Mouse (Mus musculus): ENCODE data around the gene Cldn19. TPM values are rescaled to one million over a fixed set of nuclear protein-coding genes. Genes with fewer than 3 reads are reported as not detected.

The Cldn19 gene
- polyA plus RNA-seq, 1 experiment from 2014 or later = 12.8 TPM

DNA sequence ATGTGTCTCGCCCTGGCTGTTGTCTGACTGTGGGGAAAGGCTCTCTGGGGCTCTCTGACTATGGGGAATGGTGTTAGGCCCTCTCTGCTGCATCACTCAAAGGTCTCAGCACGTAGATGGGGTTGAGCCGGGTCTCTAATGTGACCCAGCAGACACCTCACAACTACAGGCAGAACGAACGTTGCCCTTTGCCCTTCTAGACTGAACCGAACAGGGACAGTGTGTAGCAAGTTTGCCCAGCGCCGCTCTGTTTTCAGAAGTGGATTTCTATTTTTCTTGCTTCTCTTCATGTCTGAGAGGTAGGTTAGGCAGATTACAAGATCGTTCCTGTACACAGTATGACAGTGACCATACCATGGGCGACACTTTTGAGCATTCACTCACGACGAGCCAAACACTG lies 12.6 kb upstream of the Cldn19 start:
- H3K36me3 ChIP-seq (ENCODE audit: control insufficient read depth, insufficient read depth) = peaks cover 31% of the 10 kb centered on the region
- no peaks in the 10 kb centered on the region for H3K27me3 ChIP-seq (replicated peaks; ENCODE audit: control insufficient read depth, insufficient read depth, low read length)
- TF ChIP-seq CTCF (IDR thresholded peaks at IDR 0.05; ENCODE audit: low read depth) = no peak
- ATAC-seq = no peak
- no peaks in the 10 kb centered on the region for H3K9me3 ChIP-seq (ENCODE audit: control insufficient read depth)
- H3K9ac ChIP-seq (ENCODE audit: low read depth, low read length) = no peak overlapping the region
- no peak overlapping the region for H3K4me3 ChIP-seq (ENCODE audit: low read depth, low read length)
- no peak overlapping the region for H3K27ac ChIP-seq (ENCODE audit: low read depth, low read length)
- no peak overlapping the region for H3K4me2 ChIP-seq (replicated peaks; ENCODE audit: low read depth)
- 88% methylated on average over 12 of the region's 12 CpGs for WGBS
- no peaks in the 10 kb centered on the region for H3K4me1 ChIP-seq (replicated peaks; ENCODE audit: control insufficient read depth, insufficient read depth, low read length)

DNA sequence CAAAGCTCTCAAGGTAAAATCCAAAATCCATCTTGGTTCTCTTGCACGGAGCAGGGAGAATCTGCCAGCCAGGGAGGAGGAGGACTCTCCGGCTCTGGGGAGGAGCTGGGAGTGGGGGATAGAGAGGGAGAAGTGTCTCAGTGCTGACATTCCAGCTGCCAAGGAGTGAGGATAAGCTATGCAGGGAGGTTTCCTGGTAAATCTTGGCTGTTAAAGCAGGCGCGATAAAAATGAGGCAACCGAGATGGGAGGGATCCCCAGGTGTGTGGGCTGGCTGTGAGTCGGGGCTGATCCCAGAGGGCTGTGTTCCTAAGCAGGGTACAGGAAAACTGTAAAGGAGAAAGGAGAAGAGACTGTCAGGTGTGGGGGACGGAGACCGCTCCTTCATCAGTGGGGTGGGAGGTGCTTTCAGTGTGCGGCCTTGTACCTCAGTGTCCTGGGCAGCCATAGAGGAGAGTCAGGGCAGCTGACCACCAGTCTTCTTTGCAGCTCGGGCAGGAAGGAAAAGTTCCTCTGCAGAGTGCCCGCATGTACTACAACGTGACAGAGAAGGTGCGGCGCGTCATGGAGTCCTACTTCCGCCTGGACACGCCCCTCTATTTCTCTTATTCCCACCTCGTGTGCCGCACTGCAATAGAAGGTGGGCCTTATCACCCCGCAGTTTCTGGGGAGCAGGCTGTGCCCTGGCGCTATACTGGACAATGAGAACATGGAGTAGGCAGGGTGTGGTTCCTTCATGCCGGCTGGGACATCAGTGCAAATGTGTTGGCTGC lies 10.6 kb upstream of the Cldn19 start:
- TF ChIP-seq CTCF (IDR thresholded peaks at IDR 0.05; ENCODE audit: low read depth) = no peak
- H3K4me2 ChIP-seq (replicated peaks; ENCODE audit: low read depth) = peak overlapping the region; percentile 9; the same call in 1 of the 2 replicates
- WGBS = 71% methylated on average over 22 of the region's 22 CpGs
- H3K27ac ChIP-seq (ENCODE audit: low read depth, low read length) = no peak overlapping the region
- H3K9me3 ChIP-seq (ENCODE audit: control insufficient read depth) = no peaks in the 10 kb centered on the region
- no peak overlapping the region for H3K4me3 ChIP-seq (ENCODE audit: low read depth, low read length)
- peaks cover 31% of the 10 kb centered on the region for H3K36me3 ChIP-seq (ENCODE audit: control insufficient read depth, insufficient read depth)
- no peak overlapping the region for H3K9ac ChIP-seq (ENCODE audit: low read depth, low read length)
- no peaks in the 10 kb centered on the region for H3K27me3 ChIP-seq (replicated peaks; ENCODE audit: control insufficient read depth, insufficient read depth, low read length)
- no peaks in the 10 kb centered on the region for H3K4me1 ChIP-seq (replicated peaks; ENCODE audit: control insufficient read depth, insufficient read depth, low read length)
- ATAC-seq = no peak

DNA sequence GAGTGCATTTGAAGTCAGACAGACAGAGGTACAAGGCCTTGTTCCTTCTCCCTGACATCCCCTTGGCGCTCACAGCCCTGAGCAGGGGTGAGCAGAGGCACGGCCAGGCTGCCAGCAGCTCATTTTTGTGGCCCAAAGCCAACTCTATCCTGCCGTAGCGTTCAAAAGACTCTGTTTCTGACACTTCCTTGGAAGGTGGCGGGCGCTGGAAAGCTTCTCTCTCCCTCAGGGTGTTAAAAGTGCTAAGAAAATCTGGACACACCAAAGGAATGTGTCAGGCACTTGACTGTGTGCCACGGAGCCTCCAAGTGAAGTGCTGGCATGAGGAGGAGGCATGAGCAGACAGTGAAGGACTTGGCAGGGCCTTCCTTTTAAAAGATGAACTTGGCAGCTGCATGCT lies 9.7 kb upstream of the Cldn19 start:
- Histone ChIP-seq H3K4me3 (ENCODE audit: low read depth, low read length) (no peak overlapping the region), H3K9ac (ENCODE audit: low read depth, low read length) (no peak overlapping the region), H3K9me3 (ENCODE audit: control insufficient read depth) (no peaks in the 10 kb centered on the region), H3K27ac (ENCODE audit: low read depth, low read length) (peak overlapping the region; percentile 15; the same call in 1 of the 2 replicates), H3K4me2 (replicated peaks; ENCODE audit: low read depth) (no peak overlapping the region), H3K4me1 (replicated peaks; ENCODE audit: control insufficient read depth, insufficient read depth, low read length) (no peaks in the 10 kb centered on the region), H3K27me3 (replicated peaks; ENCODE audit: control insufficient read depth, insufficient read depth, low read length) (no peaks in the 10 kb centered on the region), H3K36me3 (ENCODE audit: control insufficient read depth, insufficient read depth) (peaks cover 31% of the 10 kb centered on the region)
- no peak for TF ChIP-seq CTCF (IDR thresholded peaks at IDR 0.05; ENCODE audit: low read depth)
- no peak for ATAC-seq
- WGBS = 67% methylated on average over 7 of the region's 7 CpGs

DNA sequence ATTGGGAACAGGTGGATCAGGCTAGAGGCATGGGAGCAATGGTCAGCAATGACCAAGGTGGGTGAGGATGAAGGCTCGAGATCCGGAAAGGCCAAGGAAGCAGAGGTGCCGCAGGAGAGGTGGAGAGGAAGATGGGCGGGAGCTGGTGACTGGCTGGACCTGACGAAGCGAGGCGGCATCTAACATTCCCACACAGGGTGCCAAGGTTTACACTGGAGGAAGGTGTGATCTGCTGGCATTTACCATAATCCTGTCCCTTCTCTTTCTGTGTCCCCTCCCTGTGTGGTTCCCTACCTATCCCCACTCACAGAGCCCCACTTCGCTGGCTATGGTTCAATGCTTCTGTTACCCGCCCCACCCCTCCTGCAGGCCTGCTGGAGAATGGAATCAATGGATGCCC lies 9.3 kb upstream of the Cldn19 start:
- Histone ChIP-seq H3K4me2 (replicated peaks; ENCODE audit: low read depth) (no peak overlapping the region), H3K27ac (ENCODE audit: low read depth, low read length) (no peak overlapping the region), H3K4me3 (ENCODE audit: low read depth, low read length) (no peak overlapping the region), H3K36me3 (ENCODE audit: control insufficient read depth, insufficient read depth) (peaks cover 28% of the 10 kb centered on the region), H3K4me1 (replicated peaks; ENCODE audit: control insufficient read depth, insufficient read depth, low read length) (no peaks in the 10 kb centered on the region), H3K9me3 (ENCODE audit: control insufficient read depth) (no peaks in the 10 kb centered on the region), H3K9ac (ENCODE audit: low read depth, low read length) (no peak overlapping the region), H3K27me3 (replicated peaks; ENCODE audit: control insufficient read depth, insufficient read depth, low read length) (no peaks in the 10 kb centered on the region)
- 84% methylated on average over 9 of the region's 9 CpGs for WGBS
- no peak for TF ChIP-seq CTCF (IDR thresholded peaks at IDR 0.05; ENCODE audit: low read depth)
- no peak for ATAC-seq

DNA sequence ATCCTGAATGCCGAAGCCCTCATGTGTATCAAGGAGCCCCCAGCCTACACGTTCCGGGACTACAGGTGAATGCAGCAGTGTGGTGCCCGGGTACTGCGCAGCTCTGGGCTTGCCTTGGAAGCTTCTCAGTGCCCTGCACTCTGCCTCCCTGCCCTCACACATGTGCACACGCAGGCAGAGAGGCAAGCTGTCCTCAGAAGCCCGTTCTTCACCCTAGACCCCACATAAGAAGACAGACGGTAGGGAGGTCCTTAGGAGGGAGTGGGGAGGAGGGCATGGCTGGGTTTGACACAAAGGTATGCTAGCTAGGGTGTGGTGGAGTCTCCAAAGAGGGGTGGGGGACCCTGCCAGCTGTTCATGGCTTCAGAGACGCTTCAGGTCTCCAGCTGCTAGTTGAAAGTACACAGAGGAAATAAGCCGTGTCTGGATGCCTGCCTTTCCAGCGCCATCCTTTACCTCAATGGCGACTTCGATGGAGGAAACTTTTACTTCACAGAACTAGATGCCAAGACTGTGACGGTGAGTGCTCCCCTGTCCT lies 8.5 kb upstream of the Cldn19 start:
- ATAC-seq = no peak
- Histone ChIP-seq H3K4me3 (ENCODE audit: low read depth, low read length) (no peak overlapping the region), H3K27me3 (replicated peaks; ENCODE audit: control insufficient read depth, insufficient read depth, low read length) (no peaks in the 10 kb centered on the region), H3K9me3 (ENCODE audit: control insufficient read depth) (no peaks in the 10 kb centered on the region), H3K27ac (ENCODE audit: low read depth, low read length) (no peak overlapping the region), H3K4me1 (replicated peaks; ENCODE audit: control insufficient read depth, insufficient read depth, low read length) (no peaks in the 10 kb centered on the region), H3K9ac (ENCODE audit: low read depth, low read length) (no peak overlapping the region), H3K4me2 (replicated peaks; ENCODE audit: low read depth) (no peak overlapping the region), H3K36me3 (ENCODE audit: control insufficient read depth, insufficient read depth) (peaks cover 21% of the 10 kb centered on the region; the same call in 1 of the 2 replicates)
- no peak for TF ChIP-seq CTCF (IDR thresholded peaks at IDR 0.05; ENCODE audit: low read depth)
- WGBS = 77% methylated on average over 14 of the region's 14 CpGs

DNA sequence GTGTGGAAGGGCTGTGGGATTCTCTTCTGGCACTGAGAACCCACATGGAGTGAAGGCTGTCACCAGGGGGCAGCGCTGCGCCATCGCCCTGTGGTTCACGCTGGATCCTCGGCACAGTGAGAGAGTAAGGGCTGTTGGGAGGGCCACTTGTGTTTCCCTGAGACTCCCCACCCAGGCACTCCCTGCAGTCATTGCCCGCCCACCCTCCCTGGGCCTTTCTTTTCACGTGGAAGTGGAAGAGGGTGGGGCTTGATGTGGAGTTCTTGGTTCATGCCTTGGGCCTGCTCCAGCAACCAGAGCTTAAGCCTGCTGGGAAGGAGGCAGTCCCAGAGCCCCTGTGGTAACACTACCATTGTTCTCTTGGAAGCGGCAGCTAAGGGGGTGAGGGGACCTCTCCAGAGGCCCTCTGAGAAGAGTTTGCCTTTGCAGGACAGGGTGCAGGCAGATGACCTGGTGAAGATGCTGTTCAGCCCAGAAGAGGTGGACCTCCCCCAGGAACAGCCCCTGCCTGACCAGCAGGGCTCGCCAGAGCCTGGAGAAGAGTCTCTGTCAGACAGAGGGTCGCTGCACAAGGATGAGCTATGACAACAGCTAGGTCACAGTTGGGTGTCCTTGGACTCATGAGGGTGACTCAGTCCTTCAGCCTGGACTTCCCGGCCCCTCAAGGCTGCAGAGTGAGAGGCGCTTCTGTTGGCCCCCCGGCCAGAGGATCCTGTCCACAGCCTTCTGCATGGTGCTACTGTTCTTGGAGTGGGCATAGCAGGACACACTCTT lies 7.6 kb upstream of the Cldn19 start:
- Histone ChIP-seq H3K9me3 (ENCODE audit: control insufficient read depth) (no peaks in the 10 kb centered on the region), H3K4me2 (replicated peaks; ENCODE audit: low read depth) (no peak overlapping the region), H3K27me3 (replicated peaks; ENCODE audit: control insufficient read depth, insufficient read depth, low read length) (no peaks in the 10 kb centered on the region), H3K27ac (ENCODE audit: low read depth, low read length) (no peak overlapping the region), H3K4me3 (ENCODE audit: low read depth, low read length) (no peak overlapping the region), H3K36me3 (ENCODE audit: control insufficient read depth, insufficient read depth) (peaks cover 12% of the 10 kb centered on the region; the same call in 1 of the 2 replicates), H3K4me1 (replicated peaks; ENCODE audit: control insufficient read depth, insufficient read depth, low read length) (no peaks in the 10 kb centered on the region), H3K9ac (ENCODE audit: low read depth, low read length) (no peak overlapping the region)
- 39% methylated on average over 13 of the region's 13 CpGs for WGBS
- peak; percentile 64 for ATAC-seq
- peak; percentile 96 for TF ChIP-seq CTCF (IDR thresholded peaks at IDR 0.05; ENCODE audit: low read depth)
